Comparison of ENCODE assay signal across 23 mouse cellular contexts in genomic region chr6:62055276-62055675, GRCm38 (mm10).
DNase-seq lines count a peak whose midpoint lies in the region; ATAC-seq lines count a peak whose summit lies in the region.
"Had no signal": no experiment of that assay in that cellular context is flagged by ENCODE, and none has a peak within 500 bp of the region (broad histone marks: within the 10 kb centered on the region; RNA-seq: fewer than 3 reads in every experiment).

No protein-coding gene starts in this region.

- H3K9me3 ChIP-seq in embryonic facial prominence, embryonic 14.5 days (ENCODE audit: control insufficient read depth, low read length): no peaks in the 10 kb centered on the region
- H3K9me3 ChIP-seq in embryonic facial prominence, embryonic 10.5 days: no peaks in the 10 kb centered on the region
- H3K9me3 ChIP-seq: G1E had no signal

- H3K27me3 ChIP-seq in embryonic facial prominence, embryonic 14.5 days (replicated peaks; ENCODE audit: control insufficient read depth, insufficient read depth, low read length): no peaks in the 10 kb centered on the region
- no peaks in the 10 kb centered on the region for H3K27me3 ChIP-seq in embryonic facial prominence, embryonic 10.5 days (replicated peaks; ENCODE audit: low read depth, poor library complexity, severe bottlenecking)
- H3K27me3 ChIP-seq: CH12.LX, Patski had no signal

- H3K4me2 ChIP-seq in embryonic facial prominence, embryonic 14.5 days (ENCODE audit: low read depth, low read length): no peak overlapping the region

- H3K4me3 ChIP-seq in embryonic facial prominence, embryonic 14.5 days (ENCODE audit: low read depth, low read length): no peak overlapping the region
- H3K4me3 ChIP-seq in embryonic facial prominence, embryonic 10.5 days: no peak overlapping the region

- DNase-seq in embryonic facial prominence, embryonic 14.5 days (ENCODE audit: low spot score): peak; percentile 2
- no peak for DNase-seq in embryonic facial prominence, embryonic 10.5 days (ENCODE audit: low spot score)
- peak; percentile 62 for DNase-seq in Muller cell, postnatal 12 days (ENCODE audit: inconsistent ontology term)
- DNase-seq in retina, embryonic 14.5 days (ENCODE audit: low spot score): peak; percentile 72
- peak; percentile 50 for DNase-seq in retina, postnatal 1 day
- no peak for DNase-seq in layer of hippocampus, adult 9-10 months (ENCODE audit: low spot score)
- DNase-seq in spleen, postnatal 36 days (ENCODE audit: low spot score in 2 of 2): no peak
- DNase-seq: adrenal gland, adult 2 months; adrenal gland, adult 8-10 months; adrenal gland, postnatal 10 days; adrenal gland, postnatal 14 days; adrenal gland, postnatal 25 days; adrenal gland, postnatal 36 days; B cell, adult 2 months; cerebellum, adult 11 months; cerebellum, adult 11-12 months; cerebellum, adult 18-20 months had no signal

- no peak overlapping the region for H3K27ac ChIP-seq in embryonic facial prominence, embryonic 14.5 days (replicated peaks; ENCODE audit: low read depth, low read length)
- no peak overlapping the region for H3K27ac ChIP-seq in embryonic facial prominence, embryonic 10.5 days (replicated peaks)

- no peak overlapping the region for H3K9ac ChIP-seq in embryonic facial prominence, embryonic 14.5 days (ENCODE audit: low read depth, low read length)

- WGBS in embryonic facial prominence, embryonic 14.5 days: 71% methylated on average over 2 of the region's 2 CpGs
- 81% methylated on average over 2 of the region's 2 CpGs for WGBS in embryonic facial prominence, embryonic 10.5 days

- H3K4me1 ChIP-seq in embryonic facial prominence, embryonic 14.5 days (ENCODE audit: control insufficient read depth, insufficient read depth, low read length): no peaks in the 10 kb centered on the region
- H3K4me1 ChIP-seq in embryonic facial prominence, embryonic 10.5 days: no peaks in the 10 kb centered on the region

- ATAC-seq in embryonic facial prominence, embryonic 14.5 days (ENCODE audit: low read depth): no peak
- no peak for ATAC-seq in megakaryocyte, adult 5-6 weeks (ENCODE audit: poor library complexity, severe bottlenecking)
- ATAC-seq: activated CD4-positive, CD25-positive, alpha-beta regulatory T cell, adult 4 months; CD4-positive, CD25-positive, alpha-beta regulatory T cell, adult 4 months; Patski had no signal

- no peaks in the 10 kb centered on the region for H3K36me3 ChIP-seq in embryonic facial prominence, embryonic 14.5 days (ENCODE audit: control insufficient read depth, insufficient read depth, low read length)
- H3K36me3 ChIP-seq in embryonic facial prominence, embryonic 10.5 days (replicated peaks): no peaks in the 10 kb centered on the region
- H3K36me3 ChIP-seq: G1E had no signal

Comparison
In these comparisons a context has a peak if more than half of its experiments do, and no peak if none do; other contexts are left out.
1. DNase-seq: peak in embryonic facial prominence, embryonic 14.5 days (single experiment), Muller cell, postnatal 12 days (single experiment), retina, embryonic 14.5 days (single experiment) and retina, postnatal 1 day (single experiment); none in embryonic facial prominence, embryonic 10.5 days (single experiment), layer of hippocampus, adult 9-10 months (single experiment) and spleen, postnatal 36 days (0 of 2).